ENCODE assay signal across 21 mouse cellular contexts in the genomic region with DNA sequence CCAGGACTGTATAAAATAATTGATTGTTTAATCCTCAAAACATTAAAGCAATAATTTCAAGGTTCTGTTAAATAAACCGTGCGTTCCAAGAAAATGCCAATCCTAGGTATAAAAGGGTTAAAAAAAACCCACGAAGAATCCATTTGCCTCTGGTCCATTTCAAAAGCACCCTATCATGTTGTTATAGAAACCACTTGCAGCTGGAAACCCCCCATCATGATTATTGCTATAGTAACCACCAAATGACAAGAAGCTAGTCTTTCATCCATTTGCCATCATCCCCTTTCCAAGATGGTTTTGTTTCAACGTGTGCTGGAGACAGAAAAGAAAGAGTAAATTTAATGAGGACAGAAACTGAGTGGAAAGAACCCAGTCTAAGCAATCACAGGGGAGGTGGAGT. TPM values are rescaled to one million over a fixed set of nuclear protein-coding genes. Genes with fewer than 3 reads are reported as not detected.
"Had no signal": no experiment of that assay in that cellular context is flagged by ENCODE, and none has a peak within 500 bp of the region (broad histone marks: within the 10 kb centered on the region; RNA-seq: fewer than 3 reads in every experiment).

No protein-coding gene starts in this region.

- H3K4me3 ChIP-seq: liver, embryonic 12.5 days; lung, embryonic 15.5 days; midbrain, embryonic 12.5 days; neural tube, embryonic 12.5 days; stomach, embryonic 15.5 days had no signal

- DNase-seq: lung, adult 18-20 months; lung, postnatal 14 days; lung, postnatal 36 days; right cerebral cortex, postnatal 14 days; thymus, adult 2 months; thymus, postnatal 25 days; thymus, postnatal 4 days had no signal

- H3K4me2 ChIP-seq: liver, embryonic 12.5 days; lung, embryonic 15.5 days; midbrain, embryonic 12.5 days; neural tube, embryonic 12.5 days; stomach, embryonic 15.5 days had no signal

- H3K9me3 ChIP-seq: liver, embryonic 12.5 days; lung, embryonic 15.5 days; midbrain, embryonic 12.5 days; neural tube, embryonic 12.5 days; stomach, embryonic 15.5 days had no signal

- H3K27ac ChIP-seq: liver, embryonic 12.5 days; liver, embryonic 14.5 days; lung, embryonic 15.5 days; midbrain, embryonic 12.5 days; neural tube, embryonic 12.5 days; stomach, embryonic 15.5 days; stomach, postnatal 0 days had no signal

- H3K9ac ChIP-seq: liver, embryonic 12.5 days; liver, embryonic 14.5 days; lung, embryonic 15.5 days; midbrain, embryonic 12.5 days; neural tube, embryonic 12.5 days; stomach, embryonic 15.5 days had no signal

- H3K4me1 ChIP-seq: liver, embryonic 12.5 days; lung, embryonic 15.5 days; stomach, embryonic 15.5 days had no signal

- ATAC-seq: liver, embryonic 12.5 days; lung, postnatal 0 days had no signal

- H3K36me3 ChIP-seq: liver, embryonic 12.5 days; lung, embryonic 15.5 days; midbrain, embryonic 12.5 days; neural tube, embryonic 12.5 days; stomach, embryonic 15.5 days had no signal

- H3K27me3 ChIP-seq: liver, embryonic 12.5 days; lung, embryonic 15.5 days; midbrain, embryonic 12.5 days; neural tube, embryonic 12.5 days; stomach, embryonic 15.5 days had no signal

RNA-seq across cellular contexts. Expression of a gene that starts 28.3 kb away (rescaled TPM):
- total RNA-seq: megakaryocyte, adult 5-6 weeks; megakaryocyte-erythroid progenitor cell, adult 5-6 weeks; monocyte, adult 5-6 weeks; neutrophil, adult 5-6 weeks had no signal
- polyA plus RNA-seq: liver, embryonic 14.5 days; liver, embryonic 16.5 days; spleen, adult 2 months had no signal
